Mouse (Mus musculus): ENCODE measurements around the gene Actn4.
A peak's percentile ranks its signal among the peaks of the same experiment; 100 is the strongest.

DNA sequence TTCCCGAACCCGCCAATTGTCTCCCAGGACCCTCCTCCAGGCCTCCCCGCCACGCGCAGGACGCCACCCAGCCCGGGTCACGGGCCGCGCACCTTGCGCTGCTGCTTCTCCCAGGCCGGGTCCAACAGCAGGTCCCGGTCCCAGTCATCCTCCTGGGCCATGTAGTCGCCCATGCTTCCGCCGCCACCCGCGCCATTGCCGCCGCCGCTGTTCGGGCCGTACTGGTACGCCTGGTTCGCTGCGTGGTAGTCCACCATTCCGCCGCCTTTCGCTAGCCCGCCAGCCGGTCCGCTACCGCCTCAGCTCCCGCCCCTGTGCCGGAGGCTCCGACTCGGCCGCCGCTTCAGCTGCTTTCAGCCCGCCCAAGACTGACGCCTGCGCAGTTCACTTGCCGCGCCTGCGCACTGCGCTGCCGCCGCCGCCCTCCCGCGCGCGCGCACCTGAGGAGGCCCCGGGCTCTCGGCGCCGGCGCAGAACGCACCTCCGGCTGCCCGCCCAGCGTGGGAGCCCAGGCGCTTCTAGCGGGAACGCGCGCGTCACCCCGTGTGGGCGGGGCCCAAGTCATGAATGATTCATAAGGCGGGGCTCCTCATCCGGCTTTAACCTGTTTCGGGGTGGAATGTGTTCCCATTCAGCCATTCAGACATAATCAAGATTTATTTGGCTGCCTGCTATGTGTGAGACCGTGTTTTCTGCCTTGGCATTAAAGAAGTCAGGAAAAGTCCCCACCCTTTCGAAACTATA is at the start of gene Actn4:
- TF ChIP-seq CTCF (conservative IDR thresholded peaks at IDR 0.05; ENCODE audit: insufficient read depth, insufficient read length, low read depth, low read length) (no peak), POLR2A (IDR thresholded peaks at IDR 0.05; ENCODE audit: low read depth, low read length) (peak; percentile 96)
